In genomic region chr1:105770685-105771084, GRCm38 (mm10) we compare ENCODE assay signal across 26 mouse cellular contexts. TPM values are rescaled to one million over a fixed set of nuclear protein-coding genes. Genes with fewer than 3 reads are reported as not detected.
A peak's percentile ranks its signal among the peaks of the same experiment; 100 is the strongest.
DNase-seq lines count a peak whose midpoint lies in the region; ATAC-seq lines count a peak whose summit lies in the region.
"Had no signal": no experiment of that assay in that cellular context is flagged by ENCODE, and none has a peak within 500 bp of the region (broad histone marks: within the 10 kb centered on the region; RNA-seq: fewer than 3 reads in every experiment).

No protein-coding gene starts in this region.

- no peak overlapping the region for H3K27ac ChIP-seq in hindbrain, embryonic 12.5 days
- H3K27ac ChIP-seq: embryonic facial prominence, embryonic 13.5 days; embryonic facial prominence, embryonic 15.5 days; forebrain, embryonic 10.5 days; forebrain, embryonic 12.5 days had no signal

- no peak overlapping the region for H3K4me3 ChIP-seq in hindbrain, embryonic 12.5 days
- H3K4me3 ChIP-seq: embryonic facial prominence, embryonic 13.5 days; embryonic facial prominence, embryonic 15.5 days; erythroblast, embryonic 14.5 days; forebrain, embryonic 10.5 days; forebrain, embryonic 12.5 days had no signal

- no peak overlapping the region for H3K4me2 ChIP-seq in hindbrain, embryonic 12.5 days (replicated peaks)
- H3K4me2 ChIP-seq: embryonic facial prominence, embryonic 13.5 days; embryonic facial prominence, embryonic 15.5 days; forebrain, embryonic 12.5 days had no signal

- no peak overlapping the region for H3K9ac ChIP-seq in hindbrain, embryonic 12.5 days
- H3K9ac ChIP-seq: embryonic facial prominence, embryonic 13.5 days; embryonic facial prominence, embryonic 15.5 days; forebrain, embryonic 12.5 days had no signal

- WGBS in hindbrain, embryonic 12.5 days, result 84% methylated on average over 2 of the region's 2 CpGs

- intact Hi-C loops in heart, postnatal 25 days (cut with DNase I), result no loop called here

- no peaks in the 10 kb centered on the region for H3K9me3 ChIP-seq in hindbrain, embryonic 12.5 days (replicated peaks)
- H3K9me3 ChIP-seq: embryonic facial prominence, embryonic 13.5 days; embryonic facial prominence, embryonic 15.5 days; forebrain, embryonic 10.5 days; forebrain, embryonic 12.5 days; G1E had no signal

- no peak for ATAC-seq in hindbrain, embryonic 12.5 days (ENCODE audit: low FRiP score)
- ATAC-seq: CD4-positive, CD25-positive, alpha-beta regulatory T cell, adult 4 months; forebrain, embryonic 14.5 days; forebrain, embryonic 16.5 days had no signal

- DNase-seq in heart, adult 11 months, result peak; percentile 74
- no peak for DNase-seq in heart, postnatal 25 days (ENCODE audit: low spot score)
- DNase-seq in lung, postnatal 36 days, result peak; percentile 27
- no peak for DNase-seq in lung, postnatal 10 days
- DNase-seq: adrenal gland, adult 2 months; adrenal gland, postnatal 10 days; adrenal gland, postnatal 25 days; B cell, adult 2 months; cerebellum, adult 11 months; cerebellum, adult 18-20 months; cerebellum, adult 8-10 months; cerebellum, adult 9-11 months; cerebellum, postnatal 14 days; cerebellum, postnatal 36 days; embryo, embryonic 11 days had no signal

- no peaks in the 10 kb centered on the region for H3K36me3 ChIP-seq in hindbrain, embryonic 12.5 days
- H3K36me3 ChIP-seq: embryonic facial prominence, embryonic 13.5 days; embryonic facial prominence, embryonic 15.5 days; forebrain, embryonic 10.5 days; forebrain, embryonic 12.5 days; G1E had no signal

- no peaks in the 10 kb centered on the region for H3K4me1 ChIP-seq in hindbrain, embryonic 12.5 days
- H3K4me1 ChIP-seq: embryonic facial prominence, embryonic 13.5 days; embryonic facial prominence, embryonic 15.5 days; forebrain, embryonic 10.5 days; forebrain, embryonic 12.5 days had no signal

- no peaks in the 10 kb centered on the region for H3K27me3 ChIP-seq in hindbrain, embryonic 12.5 days
- H3K27me3 ChIP-seq: CH12.LX; embryonic facial prominence, embryonic 13.5 days; embryonic facial prominence, embryonic 15.5 days; forebrain, embryonic 12.5 days had no signal

RNA-seq across cellular contexts. Expression of gene Tnfrsf11a, which starts 9.8 kb away (rescaled TPM):
- total RNA-seq in heart, postnatal 25 days (2021), result 1 to 10 TPM; 1.9 to 2.0 TPM
- 0.30 and 0.52 TPM in 2 replicates for polyA plus RNA-seq in hindbrain, embryonic 12.5 days (2016; fragmentation: Nextera tagmentation; extraction: Ambion mirVana)
- polyA plus RNA-seq: erythroblast, embryonic 14.5 days; G1E had no signal

Comparison
In these comparisons a context has a peak if more than half of its experiments do, and no peak if none do; other contexts are left out.
1. DNase-seq: peak in heart, adult 11 months (single experiment) and lung, postnatal 36 days (single experiment); none in heart, postnatal 25 days (single experiment) and lung, postnatal 10 days (single experiment).